Comparison of ENCODE assay signal across 9 mouse cellular contexts in genomic region chr7:133003421-133003820, GRCm38 (mm10).
A peak's percentile ranks its signal among the peaks of the same experiment; 100 is the strongest.
DNase-seq lines count a peak whose midpoint lies in the region; ATAC-seq and TF ChIP-seq lines count a peak whose summit lies in the region.
"Had no signal": no experiment of that assay in that cellular context is flagged by ENCODE, and none has a peak within 500 bp of the region (broad histone marks: within the 10 kb centered on the region; RNA-seq: fewer than 3 reads in every experiment).

No protein-coding gene starts in this region.

- peaks cover 39% of the 10 kb centered on the region for H3K36me3 ChIP-seq in lung, embryonic 14.5 days (ENCODE audit: insufficient read depth)
- H3K36me3 ChIP-seq: liver, embryonic 15.5 days had no signal

- H3K27ac ChIP-seq in layer of hippocampus, adult 2 months = peak overlapping the region; percentile 83
- no peak overlapping the region for H3K27ac ChIP-seq in lung, embryonic 14.5 days (ENCODE audit: low read depth)
- H3K27ac ChIP-seq: liver, embryonic 15.5 days had no signal

- H3K4me3 ChIP-seq in layer of hippocampus, adult 2 months = no peak overlapping the region
- no peak overlapping the region for H3K4me3 ChIP-seq in lung, embryonic 14.5 days (ENCODE audit: low read depth, low read length)
- H3K4me3 ChIP-seq: liver, embryonic 15.5 days had no signal

- 16% methylated on average over 3 of the region's 3 CpGs for WGBS in lung, embryonic 14.5 days

- no peak overlapping the region for H3K4me2 ChIP-seq in lung, embryonic 14.5 days
- H3K4me2 ChIP-seq: liver, embryonic 15.5 days had no signal

- no peak for ATAC-seq in lung, embryonic 14.5 days (ENCODE audit: insufficient read depth)

- no peaks in the 10 kb centered on the region for H3K4me1 ChIP-seq in lung, embryonic 14.5 days (ENCODE audit: insufficient read depth)

- H3K27me3 ChIP-seq in lung, embryonic 14.5 days (ENCODE audit: insufficient read depth, low read length) = no peaks in the 10 kb centered on the region
- H3K27me3 ChIP-seq: liver, embryonic 15.5 days had no signal

- peak; percentile 100 for TF ChIP-seq CTCF in layer of hippocampus, adult 2 months (conservative IDR thresholded peaks at IDR 0.05)
- TF ChIP-seq CTCF in lung, embryonic 14.5 days (IDR thresholded peaks at IDR 0.05; ENCODE audit: low read depth) = peak; percentile 91

- no peak overlapping the region for H3K9ac ChIP-seq in lung, embryonic 14.5 days
- H3K9ac ChIP-seq: liver, embryonic 15.5 days had no signal

- H3K9me3 ChIP-seq in lung, embryonic 14.5 days (ENCODE audit: low read depth, low read length) = no peaks in the 10 kb centered on the region
- H3K9me3 ChIP-seq: liver, embryonic 15.5 days had no signal

- peak; percentile 61 for DNase-seq in CD4-positive helper T cell, adult 2 months (ENCODE audit: low read depth, low spot score)
- DNase-seq in WW6 (ENCODE audit: low read depth, low spot score) = peak; percentile 45
- peak; percentile 93 to 96 for DNase-seq in cerebellum, postnatal 36 days
- peak; percentile 78 for DNase-seq in gastrocnemius, postnatal 25 days
- DNase-seq in layer of hippocampus, adult 2 months (ENCODE audit: low spot score in 2 of 2) = peak; percentile 88 to 91
- DNase-seq in lung, embryonic 14.5 days = peak; percentile 85
- DNase-seq in right cerebral cortex, adult 18-20 months = peak; percentile 89
- DNase-seq in urinary bladder, adult 18-20 months (ENCODE audit: low spot score in 2 of 2) = peak; percentile 45 to 57
